In the genomic region with DNA sequence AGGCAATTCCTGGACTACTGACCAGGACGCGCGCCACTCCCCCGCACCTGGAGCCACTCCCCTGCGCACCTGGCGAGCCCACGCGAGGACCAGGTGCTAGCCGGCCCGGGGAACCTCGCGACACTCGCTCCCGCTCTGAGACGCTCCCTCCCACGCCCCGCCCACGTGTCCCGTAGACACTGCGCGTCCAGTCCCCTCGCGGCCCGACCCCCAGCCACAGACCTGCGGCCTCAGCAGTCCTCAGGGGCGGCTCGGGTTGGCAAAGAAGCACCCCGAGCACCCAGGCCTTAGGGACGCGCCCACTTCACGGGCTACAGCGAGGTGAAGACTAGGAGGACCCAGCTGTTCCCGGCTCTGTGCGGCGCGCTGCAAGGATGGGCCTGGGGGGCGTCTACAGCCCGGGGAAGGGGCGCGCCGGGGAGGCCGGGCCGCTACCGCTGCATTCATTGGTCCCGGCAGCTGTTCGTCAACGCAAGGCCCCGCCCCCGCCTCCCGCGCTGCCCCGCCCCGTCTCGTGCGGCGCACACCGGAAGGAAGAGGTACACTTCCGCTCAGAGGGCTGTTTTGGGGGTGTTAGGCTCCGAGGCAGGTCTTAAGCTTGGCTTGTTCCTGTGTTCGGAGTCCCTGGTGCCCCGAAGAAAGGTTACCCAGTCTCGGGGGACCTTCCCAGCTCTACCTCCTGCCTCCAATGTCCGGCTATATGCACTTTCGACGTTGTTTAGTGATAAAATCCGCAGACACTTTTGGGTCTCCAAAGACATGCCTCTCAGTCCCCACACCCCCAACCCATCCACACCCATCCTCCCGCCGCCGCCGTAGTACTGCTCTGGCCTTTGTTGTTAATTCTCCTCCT, we compare ENCODE assay signal across 8 mouse cellular contexts. TPM values are rescaled to one million over a fixed set of nuclear protein-coding genes. Genes with fewer than 3 reads are reported as not detected.
DNase-seq lines count a peak whose midpoint lies in the region; ATAC-seq and TF ChIP-seq lines count a peak whose summit lies in the region.

Gene Dpy19l3, minus strand, starts transcription at position 422 of the 853 bp plus-strand sequence.

- DNase-seq in adrenal gland, adult (ENCODE audit: inconsistent age in 2 of 2, low spot score in 1 of 2): peak; percentile 91 to 98
- peak; percentile 76 to 77 for DNase-seq in gastrocnemius, adult 8-10 months (ENCODE audit: low spot score in 2 of 2)
- DNase-seq in hindlimb bud, embryonic 11.5 days (ENCODE audit: extremely low spot score, low read depth, low spot score): peak; percentile 31
- DNase-seq in left cerebral cortex, adult 9 months (ENCODE audit: low spot score in 2 of 2): peak; percentile 58 to 87
- peak; percentile 93 for DNase-seq in right cerebral cortex, postnatal 10 days (ENCODE audit: low spot score in 2 of 2)
- peak; percentile 90 for DNase-seq in urinary bladder, postnatal 25 days (ENCODE audit: low spot score)

- TF ChIP-seq CTCF in cortical plate, adult 2 months (IDR thresholded peaks at IDR 0.05; ENCODE audit: extremely low read depth, insufficient read depth, low read length): no peak

- H3K4me1 ChIP-seq in cortical plate, adult 2 months (ENCODE audit: control insufficient read depth, insufficient read depth, low read length): no peaks in the 10 kb centered on the region

- peak within 1 kb of the TSS; percentile 32; the same call in 1 of the 2 replicates for H3K27ac ChIP-seq in cortical plate, adult 2 months (ENCODE audit: insufficient read depth, low read length)

- TF ChIP-seq POLR2A in cortical plate, adult 2 months (IDR thresholded peaks at IDR 0.05; ENCODE audit: extremely low read depth, insufficient read depth, low read length): peak; percentile 54; the same call in 1 of the 2 replicates

- peak within 1 kb of the TSS; percentile 70 for H3K4me3 ChIP-seq in cortical plate, adult 2 months (ENCODE audit: insufficient read depth, low read length)

- peak; percentile 79 for ATAC-seq in megakaryocyte progenitor cell, adult 5-6 weeks (replicated peaks; ENCODE audit: poor library complexity)

RNA-seq across cellular contexts. Expression of gene Dpy19l3, which starts in this region (rescaled TPM):
- 20.8 and 21.3 TPM in 2 replicates for polyA plus RNA-seq in cortical plate, adult 2 months (2012; rRNA removed)
- total RNA-seq in gastrocnemius, adult 8-10 months (2022): 1 to 10 TPM; 2.1 to 4.1 (median 3.6) TPM
- total RNA-seq in megakaryocyte progenitor cell, adult 5-6 weeks (2015): 24.5 and 25.6 TPM in 2 replicates
- 15.2 and 26.8 TPM in 2 replicates for total RNA-seq in megakaryocyte progenitor cell, adult 5-6 weeks (2017)

Comparison
In these comparisons a context has a peak if more than half of its experiments do, and no peak if none do; other contexts are left out.
1. Peak in every context shown above with its lines: DNase-seq, ATAC-seq, H3K4me3 ChIP-seq and H3K27ac ChIP-seq.
2. DNase-seq: peak in every context shown above with its lines; median percentile 94 in adrenal gland, adult; 93 in right cerebral cortex, postnatal 10 days; 90 in urinary bladder, postnatal 25 days; 76 in gastrocnemius, adult 8-10 months; 72 in left cerebral cortex, adult 9 months; 31 in hindlimb bud, embryonic 11.5 days.